Mouse (Mus musculus) ES-CJ7 (cell line): ENCODE measurements around the gene N4bp1.
A peak's percentile ranks its signal among the peaks of the same experiment; 100 is the strongest.

Experiments
- DNase-seq: peaks from one replicate; pipeline ENCODE4 v3.0.0; 2011; ENCODE audit warnings: low read depth, low spot score

The N4bp1 gene

DNA sequence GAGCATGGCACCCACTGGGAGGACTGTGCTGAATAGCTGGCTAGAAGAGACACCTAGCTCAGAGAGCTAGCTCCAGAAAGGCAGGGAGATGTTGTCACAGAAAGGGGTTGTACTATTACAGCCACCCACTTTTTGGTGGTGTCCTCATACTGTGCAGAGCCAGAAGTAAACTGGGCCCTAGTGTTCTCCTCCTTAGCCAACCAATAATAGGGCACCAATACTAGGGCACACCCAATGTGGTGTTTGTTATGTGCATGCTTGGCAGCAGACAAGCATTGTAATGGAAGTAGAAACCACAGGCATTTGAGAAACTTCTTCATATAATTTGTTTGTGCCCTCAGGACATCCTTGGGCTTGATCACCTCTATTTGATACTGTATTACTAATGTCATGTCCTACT, 58.5 kb downstream of the N4bp1 start:
- DNase-seq = no peak

- no peak for DNase-seq
Observed at GRCm38 (mm10) chr8:86825674-86826448, 59.2 kb downstream of the N4bp1 start.

DNA sequence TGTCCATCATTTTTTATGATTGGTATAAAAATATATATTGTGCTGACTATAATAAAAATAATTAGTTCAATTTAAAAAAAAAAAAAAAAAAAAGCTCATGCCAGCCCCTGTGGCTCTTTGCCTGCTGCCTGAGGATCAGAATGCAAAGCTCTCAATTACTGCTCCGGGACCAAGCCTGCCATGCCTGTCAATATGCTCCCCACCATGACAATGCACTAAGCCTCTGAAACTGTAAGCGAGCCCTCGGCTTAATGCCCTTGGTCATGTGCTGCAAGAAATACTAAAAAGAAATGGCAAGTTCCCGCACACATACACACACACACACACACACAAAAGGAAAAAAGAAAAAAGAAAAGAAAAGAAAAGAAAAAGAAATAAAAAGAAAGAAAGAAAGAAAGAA, 60.3 kb downstream of the N4bp1 start:
- no peak for DNase-seq

DNA sequence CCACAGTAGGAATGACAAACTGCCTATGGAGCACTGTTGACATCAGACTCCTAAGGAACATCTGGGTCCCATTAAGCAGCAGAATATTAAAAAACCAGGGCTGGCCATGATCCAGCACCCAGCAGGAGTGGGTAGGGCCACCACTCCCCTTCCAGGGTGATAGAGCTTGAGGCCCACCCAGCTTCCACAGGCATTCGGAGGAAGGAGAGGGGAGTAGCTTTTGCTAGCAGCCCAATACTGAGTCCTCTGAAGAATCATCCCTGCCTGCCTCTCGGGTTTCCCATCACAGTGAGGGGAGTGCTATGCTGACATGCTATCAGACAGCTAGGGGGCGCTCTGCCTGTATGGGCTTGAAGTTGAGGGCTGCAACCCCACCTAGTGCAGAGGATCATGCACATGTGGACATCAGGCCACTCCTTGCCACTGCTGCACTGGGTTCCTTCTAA, 64.3 kb downstream of the N4bp1 start:
- DNase-seq = peak; percentile 90

GRCm38 (mm10) chr8:86820186-86820755, 64.8 kb downstream of the N4bp1 start:
- no peak for DNase-seq

DNA sequence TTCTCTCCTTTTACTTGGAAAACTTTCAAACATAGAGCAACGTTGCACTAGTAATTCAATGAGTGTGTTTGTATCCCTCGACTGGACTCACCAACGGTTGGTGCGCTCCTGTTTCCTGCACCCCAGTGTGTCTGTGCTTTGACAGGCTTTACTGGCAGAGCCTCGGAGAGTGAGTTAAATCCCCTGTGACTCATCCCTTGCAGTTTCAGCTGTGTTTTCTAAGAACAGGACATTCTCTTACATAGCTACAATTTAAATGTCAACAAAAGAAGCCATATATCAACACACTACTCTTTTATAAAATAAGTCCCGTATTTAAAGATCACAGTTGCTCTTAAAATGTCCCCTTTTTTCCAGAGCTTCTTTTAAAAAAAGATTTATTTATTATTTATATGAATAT, 65.6 kb downstream of the N4bp1 start:
- no peak for DNase-seq

DNA sequence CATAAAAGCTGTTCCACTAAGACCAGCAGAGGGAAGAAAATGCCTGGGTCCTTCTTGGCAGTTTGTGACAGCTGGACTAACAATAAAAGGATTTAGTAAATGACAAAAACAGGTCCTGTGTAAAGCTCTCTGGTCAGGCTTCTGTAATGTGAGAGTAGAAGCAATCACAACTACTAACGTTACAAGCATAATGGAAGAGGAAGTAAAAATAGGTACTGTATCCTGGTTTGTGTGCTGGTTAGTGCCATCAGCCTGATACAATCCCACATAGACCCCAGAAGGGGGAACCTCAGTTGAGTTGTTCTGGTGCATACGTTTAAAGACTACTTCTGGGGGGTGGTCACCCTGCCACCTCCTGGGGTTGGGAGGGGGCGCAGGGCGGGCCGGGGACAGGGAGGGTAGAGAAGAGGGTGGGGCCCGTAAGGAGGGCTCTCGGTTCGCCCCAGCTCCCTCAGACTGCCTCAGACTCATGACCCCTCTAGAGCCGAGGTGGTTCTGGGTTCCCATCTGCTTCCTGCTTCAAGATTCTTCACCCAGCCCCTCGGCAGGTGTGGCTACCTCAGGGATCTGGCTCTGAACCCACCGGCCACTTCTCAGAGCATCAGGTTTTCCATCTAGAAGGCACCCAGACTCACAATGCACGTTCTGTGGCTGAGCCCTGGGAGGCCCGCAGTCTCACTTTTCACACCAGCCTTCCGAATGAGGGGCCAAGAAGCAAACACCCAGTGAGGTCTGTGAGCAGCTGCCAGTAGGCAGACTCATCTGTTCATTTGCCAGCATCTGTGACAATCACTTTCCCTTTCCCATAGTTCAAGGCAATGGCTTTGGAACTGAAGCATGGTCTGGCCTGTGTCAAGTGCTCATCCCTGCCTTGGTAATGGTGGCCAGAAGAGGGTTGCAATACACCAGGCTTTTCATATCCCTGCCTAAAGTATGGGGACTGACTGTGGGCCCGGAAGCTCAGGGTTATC, 75.8 kb downstream of the N4bp1 start:
- no peak for DNase-seq

DNA sequence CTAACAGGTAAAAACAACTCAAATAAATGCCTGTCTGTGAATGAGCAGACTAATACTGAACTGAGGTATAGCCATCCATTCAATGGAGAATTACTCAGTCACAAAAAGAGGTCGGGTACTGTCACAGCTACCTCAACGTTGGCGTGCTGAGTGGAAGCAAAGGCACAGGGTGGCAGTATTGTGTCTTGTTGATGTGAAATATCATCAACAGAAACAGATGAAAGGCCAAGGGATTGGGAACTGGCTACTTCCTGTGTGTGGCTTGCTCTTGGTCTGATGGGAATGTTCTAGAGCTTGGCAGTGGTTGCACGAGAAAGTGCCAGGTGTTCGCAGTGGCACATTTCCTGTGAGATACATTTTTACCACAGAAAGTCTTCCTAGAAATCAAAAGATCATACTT, 76.8 kb downstream of the N4bp1 start:
- no peak for DNase-seq

- DNase-seq = no peak
Observed at GRCm38 (mm10) chr8:86801988-86802387, 83.1 kb downstream of the N4bp1 start.

DNA sequence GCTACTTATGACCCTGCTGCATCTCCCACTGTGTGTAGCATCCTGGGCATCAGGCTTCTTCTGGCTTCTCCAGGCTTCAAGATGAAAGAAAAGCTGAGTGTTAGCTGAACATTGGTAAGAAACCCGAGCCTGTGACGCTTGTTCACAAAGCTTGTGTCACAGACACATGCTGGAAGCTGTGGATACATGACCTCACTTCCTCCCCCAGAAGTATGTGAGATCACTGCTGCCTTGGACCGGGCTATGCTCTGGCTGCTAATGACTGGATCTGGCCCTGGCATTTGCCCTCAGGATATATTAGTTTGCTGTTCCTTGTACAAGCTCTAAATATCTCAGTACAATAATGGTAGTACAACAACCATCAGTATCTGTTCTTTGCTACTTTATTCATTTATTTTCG, 84.1 kb downstream of the N4bp1 start:
- no peak for DNase-seq

DNA sequence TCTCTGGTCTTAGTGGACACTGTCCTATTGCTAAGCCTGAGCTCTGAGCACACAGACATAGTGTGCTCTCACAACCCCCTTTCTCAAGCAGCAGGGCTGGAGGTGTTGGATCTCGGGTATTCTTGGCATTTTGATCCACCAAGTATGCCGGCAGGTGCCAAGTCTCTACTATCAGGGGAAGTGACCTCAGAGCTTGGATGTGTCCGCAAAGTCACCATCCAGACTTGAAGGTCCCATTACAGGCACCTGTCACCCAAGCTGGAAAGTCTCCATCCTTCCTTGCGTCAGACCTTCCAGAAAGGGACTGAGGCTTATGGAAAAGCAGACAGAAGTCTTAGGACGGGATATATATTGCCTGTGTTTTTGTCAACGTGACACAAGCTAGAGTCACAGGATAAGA, 86.9 kb downstream of the N4bp1 start:
- DNase-seq = no peak

DNA sequence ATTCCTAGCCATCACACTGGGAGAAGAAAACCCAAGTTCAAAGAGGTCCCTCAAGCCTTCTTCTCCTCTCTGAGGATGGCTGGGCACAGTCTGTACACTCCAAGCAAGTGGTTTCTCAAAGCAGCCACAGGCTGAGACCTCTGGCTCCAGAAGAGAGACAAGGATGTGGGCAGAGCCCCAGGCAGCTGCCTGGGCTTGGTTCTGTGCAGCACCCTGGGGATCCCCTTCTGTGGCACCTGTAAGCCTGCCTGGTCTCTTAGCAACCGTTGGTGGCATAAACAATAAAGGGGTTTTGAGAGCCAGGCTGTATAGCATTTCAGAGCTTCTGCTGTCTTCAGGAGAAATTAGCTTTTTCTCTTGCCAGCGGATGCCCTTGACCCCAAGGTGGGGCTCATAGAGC, 87.4 kb downstream of the N4bp1 start:
- DNase-seq = no peak

DNA sequence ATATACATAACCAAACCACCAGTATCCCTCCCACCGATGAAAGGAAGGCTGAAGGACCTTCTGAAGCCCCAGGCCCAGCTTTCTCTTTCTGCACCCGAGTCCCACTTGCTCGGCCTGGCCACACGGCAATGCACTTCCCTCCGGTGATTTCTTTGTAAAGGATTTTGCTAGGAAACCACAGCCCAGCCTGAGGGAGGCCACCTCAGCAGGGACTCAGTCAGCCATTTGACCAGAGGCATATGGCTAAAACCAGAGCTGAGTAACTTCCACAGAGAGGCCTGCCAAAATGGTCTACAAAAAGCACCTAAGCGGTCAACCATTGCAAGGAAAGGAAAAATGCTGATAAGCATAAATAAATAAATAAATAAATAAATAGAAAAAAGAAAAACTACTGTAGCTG, 90.3 kb downstream of the N4bp1 start:
- no peak for DNase-seq

- DNase-seq = no peak
Observed at GRCm38 (mm10) chr8:86791542-86791941, 93.5 kb downstream of the N4bp1 start.

DNA sequence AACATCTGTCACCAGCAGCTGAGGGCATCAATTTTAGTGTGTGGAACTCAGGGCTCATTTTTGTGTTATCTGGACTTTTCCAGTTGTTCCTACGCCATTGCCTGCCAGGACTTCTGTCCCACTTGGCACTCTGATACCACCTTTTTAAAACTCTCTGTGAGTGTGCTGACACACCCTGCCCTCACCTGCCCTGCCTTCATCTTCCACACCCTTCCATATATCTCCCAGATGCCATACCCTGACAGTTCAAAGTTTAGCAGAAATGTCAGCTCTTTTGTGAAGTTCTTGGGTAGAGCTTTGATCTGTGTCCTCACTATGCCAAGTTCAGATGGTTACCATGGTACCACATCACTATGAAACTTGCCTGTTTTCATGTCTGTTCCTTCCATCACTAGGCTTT, 95.5 kb downstream of the N4bp1 start:
- DNase-seq = no peak

GRCm38 (mm10) chr8:86787891-86788420, 97.1 kb downstream of the N4bp1 start:
- no peak for DNase-seq

DNA sequence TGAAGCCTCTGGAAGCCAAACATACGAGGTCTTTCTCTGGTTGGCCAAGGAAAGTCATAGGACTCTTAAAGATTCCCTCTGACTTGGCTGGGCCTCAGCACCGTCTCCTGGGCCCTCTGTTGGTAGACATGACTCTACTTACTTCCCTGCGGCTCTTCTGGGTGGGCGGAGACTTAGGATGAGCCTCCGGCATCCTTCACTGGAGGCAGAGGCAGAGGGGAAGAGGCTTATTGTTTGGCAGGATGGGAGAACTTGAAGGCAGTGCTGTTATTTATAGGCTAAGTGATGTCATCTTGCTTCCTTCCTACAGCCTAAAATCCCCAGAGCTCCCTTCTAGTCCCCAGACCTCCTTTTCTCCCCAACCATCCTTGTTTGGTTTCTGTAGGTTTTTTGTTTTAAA, 98.6 kb downstream of the N4bp1 start:
- DNase-seq = peak; percentile 78

DNA sequence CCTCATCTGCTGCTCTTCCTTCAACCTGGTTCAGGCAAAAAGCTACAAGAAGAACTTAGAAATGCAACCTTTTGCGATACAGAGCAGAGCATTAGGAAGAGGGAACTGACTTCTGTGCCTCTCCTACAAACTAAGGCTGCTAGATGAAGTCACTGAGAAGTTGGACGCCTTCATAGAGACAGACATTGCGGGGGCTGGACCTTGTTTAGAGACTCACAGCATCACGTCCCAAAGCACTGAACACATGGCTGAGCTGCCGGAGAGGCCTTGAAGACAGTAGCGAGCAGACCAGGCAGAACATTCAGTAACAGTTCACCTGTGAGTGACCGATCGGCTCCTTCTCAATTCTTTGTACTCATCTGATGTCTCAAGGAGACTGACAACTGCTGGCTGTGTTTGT, 104.0 kb downstream of the N4bp1 start:
- DNase-seq = no peak

GRCm38 (mm10) chr8:86779207-86779606, 105.9 kb downstream of the N4bp1 start:
- DNase-seq = no peak

- no peak for DNase-seq
Observed at GRCm38 (mm10) chr8:86769945-86770715, 114.9 kb downstream of the N4bp1 start.

DNA sequence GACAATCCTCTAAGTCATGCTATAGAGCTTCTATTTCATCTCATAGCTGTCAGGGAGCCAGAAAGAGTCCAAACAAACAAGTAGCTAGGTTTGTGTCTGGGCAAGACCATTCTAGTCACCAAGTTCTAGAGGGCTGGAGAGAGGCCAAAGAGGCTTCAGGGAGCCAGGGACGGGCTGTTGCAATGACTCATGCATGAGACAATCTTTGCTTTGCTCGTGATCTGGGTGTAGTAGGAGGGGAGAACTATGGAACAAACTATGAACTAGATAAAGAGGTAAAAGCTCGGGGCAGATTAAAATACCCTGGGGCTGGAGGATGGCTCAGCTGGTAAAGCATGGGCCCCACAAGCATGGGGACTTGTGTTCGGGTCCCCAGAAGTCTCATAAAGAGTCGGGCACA, 116.6 kb downstream of the N4bp1 start:
- DNase-seq = no peak
